Comparison of ENCODE assay signal across 8 mouse cellular contexts in the genomic region with DNA sequence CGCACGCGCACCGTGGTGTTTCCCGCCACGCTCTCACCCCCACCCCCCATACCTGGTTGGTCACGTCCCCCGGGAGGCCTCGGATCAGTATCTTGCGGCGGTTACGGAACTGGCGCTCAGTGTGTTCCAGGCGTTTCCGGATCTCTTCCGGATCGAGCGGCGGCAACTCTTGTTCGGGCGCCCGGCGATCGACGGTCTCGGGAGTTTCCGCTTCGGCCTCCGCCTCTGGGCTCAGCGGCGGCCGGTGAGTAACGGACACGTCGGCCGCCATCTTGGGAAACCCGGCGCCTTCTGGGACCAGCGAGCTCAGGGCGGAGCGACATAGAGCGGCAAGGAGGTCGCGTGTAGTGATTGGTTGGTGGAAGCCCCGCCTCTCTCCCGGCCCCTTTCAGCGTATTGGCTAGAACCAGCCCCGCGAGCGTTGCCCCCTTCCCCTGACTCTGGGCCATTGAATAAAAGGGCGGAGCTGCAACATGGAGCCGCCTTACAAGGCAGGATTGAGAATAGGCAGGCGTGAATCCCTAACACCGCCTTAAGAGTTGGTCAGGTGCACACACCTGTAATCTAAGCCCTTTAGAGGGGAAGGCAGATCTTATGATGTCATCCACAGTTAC. TPM values are rescaled to one million over a fixed set of nuclear protein-coding genes. Genes with fewer than 3 reads are reported as not detected.
DNase-seq lines count a peak whose midpoint lies in the region; ATAC-seq and TF ChIP-seq lines count a peak whose summit lies in the region.

A gene (minus strand): TSS at position 291 of the 614 bp plus-strand sequence.
A gene (minus strand): TSS at position 302 of the 614 bp plus-strand sequence.

- intact Hi-C loops in heart, postnatal 10 days (cut with DNase I) = loop anchor here (2.0 kb wide), 1 partner anchor 39 kb away; a partner anchor contains a TSS

- H3K4me3 ChIP-seq in ES-Bruce4 (ENCODE audit: low read depth, low read length) = peak within 1 kb of the TSS; percentile 92
- peak within 1 kb of the TSS; percentile 70 for H3K4me3 ChIP-seq in forebrain, embryonic 13.5 days
- peak within 1 kb of the TSS; percentile 75 for H3K4me3 ChIP-seq in liver, postnatal 0 days (ENCODE audit: low read depth, low read length)
- peak within 1 kb of the TSS; percentile 68 for H3K4me3 ChIP-seq in neural tube, embryonic 14.5 days (ENCODE audit: low read depth, low read length)

- 0 out of 2 replicates have a peak, but pooled peaks have one; percentile 28 for TF ChIP-seq EP300 in ES-Bruce4 (IDR thresholded peaks at IDR 0.05; ENCODE audit: insufficient read depth, low read depth, low read length)
- TF ChIP-seq EP300 in liver, postnatal 0 days (IDR thresholded peaks at IDR 0.05; ENCODE audit: low read depth) = no peak; the same call in 1 of the 2 replicates

- H3K27ac ChIP-seq in ES-Bruce4 (ENCODE audit: insufficient read depth, low read length) = peak within 1 kb of the TSS; percentile 53
- peak within 1 kb of the TSS; percentile 85 for H3K27ac ChIP-seq in forebrain, embryonic 13.5 days
- H3K27ac ChIP-seq in liver, postnatal 0 days (ENCODE audit: low read depth) = peak within 1 kb of the TSS; percentile 91
- H3K27ac ChIP-seq in neural tube, embryonic 14.5 days (ENCODE audit: low read depth, low read length) = peak within 1 kb of the TSS; percentile 88

- peak within 1 kb of the TSS; percentile 92 for H3K9ac ChIP-seq in ES-Bruce4 (ENCODE audit: low read depth, poor library complexity, severe bottlenecking)
- H3K9ac ChIP-seq in forebrain, embryonic 13.5 days = peak within 1 kb of the TSS; percentile 78
- H3K9ac ChIP-seq in liver, postnatal 0 days (replicated peaks) = peak within 1 kb of the TSS; percentile 80
- peak within 1 kb of the TSS; percentile 74 for H3K9ac ChIP-seq in neural tube, embryonic 14.5 days (replicated peaks; ENCODE audit: low read depth, low read length)

- H3K36me3 ChIP-seq in ES-Bruce4 (ENCODE audit: control insufficient read depth, insufficient read depth, low read length, poor library complexity, severe bottlenecking) = peaks cover 29% of the 10 kb centered on the region
- peaks cover 37% of the 10 kb centered on the region for H3K36me3 ChIP-seq in forebrain, embryonic 13.5 days (ENCODE audit: poor library complexity, severe bottlenecking)
- H3K36me3 ChIP-seq in liver, postnatal 0 days (replicated peaks; ENCODE audit: insufficient read depth, low read length) = peaks cover 33% of the 10 kb centered on the region
- H3K36me3 ChIP-seq in neural tube, embryonic 14.5 days (ENCODE audit: control insufficient read depth, insufficient read depth, low read length) = peaks cover 17% of the 10 kb centered on the region

- peak; percentile 98 for DNase-seq in heart, postnatal 10 days
- DNase-seq in large intestine, adult 2 months (ENCODE audit: low read depth, low spot score) = peak; percentile 87
- DNase-seq in liver, postnatal 0 days = peak; percentile 99
- peak; percentile 98 for DNase-seq in testis, postnatal 10 days (ENCODE audit: low spot score)

- H3K4me2 ChIP-seq in forebrain, embryonic 13.5 days = peak within 1 kb of the TSS; percentile 91
- peak within 1 kb of the TSS; percentile 92 for H3K4me2 ChIP-seq in liver, postnatal 0 days (ENCODE audit: low read depth, low read length)
- H3K4me2 ChIP-seq in neural tube, embryonic 14.5 days (ENCODE audit: low read depth, low read length) = peak within 1 kb of the TSS; percentile 85

- peak; percentile 97 for ATAC-seq in cerebellum, adult (ENCODE audit: insufficient number of reproducible peaks, low FRiP score, low TSS enrichment)
- peak; percentile 100 for ATAC-seq in forebrain, embryonic 13.5 days
- ATAC-seq in liver, postnatal 0 days = peak; percentile 99
- ATAC-seq in neural tube, embryonic 14.5 days (ENCODE audit: low read depth) = peak; percentile 99

- no peaks in the 10 kb centered on the region for H3K9me3 ChIP-seq in ES-Bruce4 (replicated peaks; ENCODE audit: control insufficient read depth, insufficient read depth, low read length, poor library complexity, severe bottlenecking)
- H3K9me3 ChIP-seq in forebrain, embryonic 13.5 days (replicated peaks) = no peaks in the 10 kb centered on the region
- H3K9me3 ChIP-seq in liver, postnatal 0 days (ENCODE audit: low read length) = no peaks in the 10 kb centered on the region
- H3K9me3 ChIP-seq in neural tube, embryonic 14.5 days (ENCODE audit: control insufficient read depth, low read length) = no peaks in the 10 kb centered on the region

- H3K27me3 ChIP-seq in ES-Bruce4 (ENCODE audit: control insufficient read depth, insufficient read depth, low read length, poor library complexity, severe bottlenecking) = no peaks in the 10 kb centered on the region
- no peaks in the 10 kb centered on the region for H3K27me3 ChIP-seq in forebrain, embryonic 13.5 days
- no peaks in the 10 kb centered on the region for H3K27me3 ChIP-seq in liver, postnatal 0 days (ENCODE audit: insufficient read depth, low read length)
- H3K27me3 ChIP-seq in neural tube, embryonic 14.5 days (ENCODE audit: control insufficient read depth, insufficient read depth, low read length) = no peaks in the 10 kb centered on the region

- no peak for TF ChIP-seq CTCF in ES-Bruce4 (IDR thresholded peaks at IDR 0.05; ENCODE audit: low read depth, low read length)
- TF ChIP-seq CTCF in liver, postnatal 0 days (IDR thresholded peaks at IDR 0.05; ENCODE audit: low read depth) = no peak

- WGBS in forebrain, embryonic 13.5 days = under 1% methylated on average over 54 of the region's 54 CpGs
- WGBS in large intestine, adult 2 months = under 1% methylated on average over 54 of the region's 54 CpGs
- under 1% methylated on average over 54 of the region's 54 CpGs for WGBS in liver, postnatal 0 days (ENCODE audit: insufficient replicate concordance)
- WGBS in neural tube, embryonic 14.5 days = under 1% methylated on average over 54 of the region's 54 CpGs

- peaks cover 2% of the 10 kb centered on the region for H3K4me1 ChIP-seq in ES-Bruce4 (ENCODE audit: control insufficient read depth, insufficient read depth, low read length)
- H3K4me1 ChIP-seq in forebrain, embryonic 13.5 days = peaks cover 20% of the 10 kb centered on the region
- H3K4me1 ChIP-seq in liver, postnatal 0 days (ENCODE audit: insufficient read depth) = peaks cover 16% of the 10 kb centered on the region
- H3K4me1 ChIP-seq in neural tube, embryonic 14.5 days (ENCODE audit: control insufficient read depth, insufficient read depth, low read length) = peaks cover 15% of the 10 kb centered on the region

- peak; percentile 96 for TF ChIP-seq POLR2A in ES-Bruce4 (IDR thresholded peaks at IDR 0.05; ENCODE audit: insufficient read depth, low read length)

RNA-seq across cellular contexts. Expression of the first gene that starts in this region (rescaled TPM):
- polyA plus RNA-seq in ES-Bruce4 (2011; ENCODE audit: insufficient read depth, insufficient read length, low read depth, missing spikeins) = 4.7 and 6.3 TPM in 2 replicates
- polyA plus RNA-seq in forebrain, embryonic 13.5 days (2015; fragmentation: Nextera tagmentation; extraction: Ambion mirVana) = 1.5 and 2.1 TPM in 2 replicates
- under 1 TPM; 0.64 to 0.77 TPM for total RNA-seq in heart, postnatal 10 days (2021)
- 3.1 and 3.6 TPM in 2 replicates for polyA plus RNA-seq in large intestine, adult 2 months (2012; rRNA removed)
- 0.40 and 0.61 TPM in 2 replicates for polyA plus RNA-seq in liver, postnatal 0 days (2015; fragmentation: Nextera tagmentation; extraction: Ambion mirVana)
- 0.88 and 1.5 TPM in 2 replicates for polyA plus RNA-seq in neural tube, embryonic 14.5 days (2014; fragmentation: Nextera tagmentation; extraction: Ambion mirVana)

RNA-seq across cellular contexts. Expression of the second gene that starts in this region (rescaled TPM):
- 60.7 and 61.9 TPM in 2 replicates for polyA plus RNA-seq in ES-Bruce4 (2011; ENCODE audit: insufficient read depth, insufficient read length, low read depth, missing spikeins)
- 41.0 and 47.5 TPM in 2 replicates for polyA plus RNA-seq in forebrain, embryonic 13.5 days (2015; fragmentation: Nextera tagmentation; extraction: Ambion mirVana)
- 10 to 100 TPM; 38.6 to 39.4 TPM for total RNA-seq in heart, postnatal 10 days (2021)
- 62.4 and 99.9 TPM in 2 replicates for polyA plus RNA-seq in large intestine, adult 2 months (2012; rRNA removed)
- 8.3 and 9.5 TPM in 2 replicates for polyA plus RNA-seq in liver, postnatal 0 days (2015; fragmentation: Nextera tagmentation; extraction: Ambion mirVana)
- polyA plus RNA-seq in neural tube, embryonic 14.5 days (2014; fragmentation: Nextera tagmentation; extraction: Ambion mirVana) = 29.4 and 35.2 TPM in 2 replicates

Comparison
In these comparisons a context has a peak if more than half of its experiments do, and no peak if none do; other contexts are left out.
1. Peak in every context shown above with its lines: DNase-seq, ATAC-seq, H3K4me3 ChIP-seq and H3K27ac ChIP-seq.